Mouse (Mus musculus): Measurements from ENCODE around the gene Nalcn. TPM values are rescaled to one million over a fixed set of nuclear protein-coding genes. Genes with fewer than 3 reads are reported as not detected.
"Not testable (repeated sequence)": the region's sequence is repeated elsewhere in the genome, so short reads cannot be mapped to it uniquely, and the experiment has no call there.

Nalcn gene
- polyA plus RNA-seq (2012; rRNA removed), result under 0.01 TPM in 1 of 2 replicates, not detected in the other
- not detected in 2 replicates for polyA plus RNA-seq (2014; fragmentation: Nextera tagmentation; extraction: Ambion mirVana)

DNA sequence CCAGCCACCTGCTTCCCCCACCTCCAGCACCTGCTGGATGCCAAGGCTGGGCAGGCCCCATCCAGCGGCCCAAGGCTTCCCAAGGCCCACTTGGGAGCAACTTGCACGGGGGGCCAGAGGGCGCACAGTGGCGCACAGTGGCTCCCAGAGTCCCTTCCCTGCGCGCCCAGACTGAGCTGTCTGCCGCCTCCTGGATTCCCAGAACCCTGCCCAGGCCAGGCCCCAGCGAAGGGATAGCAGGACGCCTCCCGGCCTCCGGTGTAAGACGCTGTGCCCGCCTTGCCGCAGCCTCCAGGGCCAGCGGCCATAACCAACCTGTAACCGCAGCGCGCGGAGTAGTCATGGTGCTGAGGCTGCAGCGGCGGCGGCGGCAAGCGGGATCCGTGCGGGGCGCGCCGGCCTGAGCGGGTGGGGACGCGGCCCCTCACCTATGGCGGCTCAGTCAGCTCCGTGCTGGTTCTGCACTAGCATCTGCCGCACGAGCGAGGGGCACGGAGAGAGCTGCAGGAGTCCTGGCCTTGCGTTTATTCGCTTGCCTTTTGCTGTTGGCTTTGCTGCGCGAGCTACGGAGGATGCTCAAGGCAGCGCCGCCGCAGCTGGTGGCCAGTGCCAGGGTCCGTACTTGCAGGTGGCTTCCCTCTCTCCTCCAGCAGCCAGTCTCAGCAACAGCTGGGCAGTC, at the start of gene Nalcn:
Gene Nalcn, minus strand, starts transcription at position 644 of the 679 bp plus-strand sequence.
- H3K27me3 ChIP-seq (ENCODE audit: control insufficient read depth, insufficient read depth, low read length), result peaks cover 5% of the 10 kb centered on the region
- no peak within 1 kb of the TSS for H3K4me3 ChIP-seq (ENCODE audit: insufficient read depth in 1 of 2, low read depth in 2 of 2, low read length in 2 of 2)
- H3K4me2 ChIP-seq (ENCODE audit: low read depth), result no peak within 1 kb of the TSS
- no peak within 1 kb of the TSS for H3K9ac ChIP-seq (replicated peaks)
- H3K36me3 ChIP-seq (replicated peaks; ENCODE audit: control insufficient read depth, insufficient read depth, low read depth), result no peaks in the 10 kb centered on the region
- DNase-seq (ENCODE audit: low read depth in 3 of 3, low spot score in 3 of 3) (no peak), ATAC-seq (ENCODE audit: insufficient read depth) (no peak)
- H3K4me1 ChIP-seq (replicated peaks; ENCODE audit: control insufficient read depth in 2 of 2, insufficient read depth in 2 of 2, low read length in 1 of 2), result no peaks in the 10 kb centered on the region
- no peaks in the 10 kb centered on the region for H3K9me3 ChIP-seq (ENCODE audit: control insufficient read depth, low read length)
- TF ChIP-seq EP300 (IDR thresholded peaks at IDR 0.05; ENCODE audit: low read depth), result no peak
- no peak for TF ChIP-seq CTCF (IDR thresholded peaks at IDR 0.05; ENCODE audit: low read depth)
- no peak within 1 kb of the TSS for H3K27ac ChIP-seq
- 4% methylated on average over 45 of the region's 47 CpGs for WGBS (ENCODE audit: insufficient replicate concordance)

DNA sequence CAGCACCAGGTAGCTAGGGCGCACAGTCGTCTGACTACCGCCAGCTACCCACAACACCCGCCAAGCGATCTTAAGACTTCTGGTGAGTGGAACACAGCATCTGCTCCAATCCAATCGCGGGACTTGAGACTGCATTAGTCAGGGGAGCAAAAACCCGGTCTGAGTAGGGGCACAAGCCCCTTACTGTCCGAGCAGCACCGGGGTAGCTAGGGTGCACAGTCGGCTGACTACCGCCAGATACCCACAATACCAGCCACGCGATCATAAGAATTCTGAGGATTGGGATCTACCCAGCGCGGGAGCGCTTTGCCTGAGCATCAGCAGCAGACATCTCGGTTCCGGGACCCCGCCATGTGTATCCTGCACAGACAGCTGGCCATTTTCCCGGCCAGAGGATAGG, 44.1 kb upstream of the Nalcn start:
- WGBS (ENCODE audit: insufficient replicate concordance), result 57% methylated on average over 21 of the region's 21 CpGs
- H3K9ac ChIP-seq (replicated peaks); H3K4me2 ChIP-seq (ENCODE audit: low read depth); H3K9me3 ChIP-seq (ENCODE audit: control insufficient read depth, low read length); DNase-seq (ENCODE audit: low read depth in 3 of 3, low spot score in 3 of 3); H3K4me3 ChIP-seq (ENCODE audit: insufficient read depth in 1 of 2, low read depth in 2 of 2, low read length in 2 of 2); H3K4me1 ChIP-seq (replicated peaks; ENCODE audit: control insufficient read depth in 2 of 2, insufficient read depth in 2 of 2, low read length in 1 of 2); H3K27me3 ChIP-seq (ENCODE audit: control insufficient read depth, insufficient read depth, low read length); H3K36me3 ChIP-seq (replicated peaks; ENCODE audit: control insufficient read depth, insufficient read depth, low read depth); ATAC-seq (ENCODE audit: insufficient read depth); H3K27ac ChIP-seq: not testable (repeated sequence)

DNA sequence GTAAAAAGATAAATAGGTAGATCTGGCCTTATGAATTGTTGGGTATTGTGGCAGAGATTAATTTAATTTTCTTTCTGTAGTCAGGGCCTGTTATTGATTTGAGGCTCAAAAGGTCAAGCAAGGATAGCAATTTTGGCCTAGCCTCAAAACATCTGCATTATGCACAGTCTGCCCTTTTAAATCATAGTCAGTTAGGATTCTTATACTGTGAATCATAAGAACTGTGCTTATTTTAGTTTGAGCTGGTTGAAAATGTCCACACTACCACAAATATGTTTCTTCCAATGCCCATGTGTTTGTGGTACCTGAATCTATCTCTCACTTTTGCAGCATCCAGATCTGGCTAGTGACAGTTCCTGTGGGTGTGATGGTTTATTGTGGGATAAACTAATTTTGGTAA, 37.5 kb upstream of the Nalcn start:
- Histone ChIP-seq H3K4me2 (ENCODE audit: low read depth) (no peak overlapping the region), H3K4me3 (ENCODE audit: insufficient read depth in 1 of 2, low read depth in 2 of 2, low read length in 2 of 2) (no peak overlapping the region), H3K4me1 (replicated peaks; ENCODE audit: control insufficient read depth in 2 of 2, insufficient read depth in 2 of 2, low read length in 1 of 2) (no peaks in the 10 kb centered on the region), H3K27me3 (ENCODE audit: control insufficient read depth, insufficient read depth, low read length) (no peaks in the 10 kb centered on the region), H3K9ac (replicated peaks) (no peak overlapping the region), H3K27ac (no peak overlapping the region), H3K36me3 (replicated peaks; ENCODE audit: control insufficient read depth, insufficient read depth, low read depth) (no peaks in the 10 kb centered on the region), H3K9me3 (ENCODE audit: control insufficient read depth, low read length) (no peaks in the 10 kb centered on the region)
- no peak for ATAC-seq (ENCODE audit: insufficient read depth)
- no peak for TF ChIP-seq EP300 (IDR thresholded peaks at IDR 0.05; ENCODE audit: low read depth)
- TF ChIP-seq CTCF (IDR thresholded peaks at IDR 0.05; ENCODE audit: low read depth), result no peak
- DNase-seq (ENCODE audit: low read depth in 3 of 3, low spot score in 3 of 3), result no peak

DNA sequence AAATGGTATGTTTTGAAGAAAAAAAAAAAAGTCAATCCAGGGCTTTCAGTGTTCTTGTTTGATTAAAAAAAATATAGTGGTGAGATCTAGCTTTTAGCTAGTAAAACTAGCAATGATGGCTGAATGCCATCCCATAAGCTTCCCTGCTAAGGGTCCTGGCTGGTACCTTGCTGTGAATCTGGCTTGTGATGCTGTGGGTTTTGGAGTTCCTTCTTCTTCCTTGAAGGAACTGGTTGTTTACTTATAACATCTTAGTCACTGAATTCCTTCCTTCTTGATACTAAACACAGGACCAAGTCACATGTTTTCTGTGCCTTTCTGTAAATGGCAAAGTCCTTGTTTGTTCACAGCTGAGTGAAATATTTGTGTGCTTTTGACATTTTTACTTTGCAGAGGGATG, 36.3 kb upstream of the Nalcn start:
- Histone ChIP-seq H3K4me3 (ENCODE audit: insufficient read depth in 1 of 2, low read depth in 2 of 2, low read length in 2 of 2) (no peak overlapping the region), H3K4me2 (ENCODE audit: low read depth) (no peak overlapping the region), H3K36me3 (replicated peaks; ENCODE audit: control insufficient read depth, insufficient read depth, low read depth) (no peaks in the 10 kb centered on the region), H3K9me3 (ENCODE audit: control insufficient read depth, low read length) (no peaks in the 10 kb centered on the region), H3K27me3 (ENCODE audit: control insufficient read depth, insufficient read depth, low read length) (no peaks in the 10 kb centered on the region), H3K9ac (replicated peaks) (no peak overlapping the region), H3K27ac (no peak overlapping the region), H3K4me1 (replicated peaks; ENCODE audit: control insufficient read depth in 2 of 2, insufficient read depth in 2 of 2, low read length in 1 of 2) (no peaks in the 10 kb centered on the region)
- no peak for DNase-seq (ENCODE audit: low read depth in 3 of 3, low spot score in 3 of 3)
- ATAC-seq (ENCODE audit: insufficient read depth), result no peak
- TF ChIP-seq EP300 (IDR thresholded peaks at IDR 0.05; ENCODE audit: low read depth) (no peak), CTCF (IDR thresholded peaks at IDR 0.05; ENCODE audit: low read depth) (no peak)

DNA sequence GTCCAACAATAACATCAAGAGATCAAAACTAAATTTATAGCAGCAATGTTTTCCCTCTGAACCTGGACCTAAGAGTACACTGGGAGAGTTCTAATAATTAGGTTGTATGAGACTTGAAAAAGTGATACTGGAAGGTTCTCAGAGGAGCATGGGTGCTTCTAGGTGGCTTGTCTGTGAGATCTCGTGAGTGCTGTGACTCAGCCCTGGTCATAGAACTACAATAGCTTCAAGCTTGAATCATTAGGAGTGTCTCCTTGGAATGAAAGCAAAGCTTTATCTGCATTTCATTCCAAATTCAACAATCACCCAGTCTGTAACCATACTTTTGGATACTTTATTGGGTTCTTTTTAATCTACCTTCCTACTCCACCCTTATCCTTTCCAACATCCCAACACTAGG, 35.4 kb upstream of the Nalcn start:
- Histone ChIP-seq H3K4me1 (replicated peaks; ENCODE audit: control insufficient read depth in 2 of 2, insufficient read depth in 2 of 2, low read length in 1 of 2) (no peaks in the 10 kb centered on the region), H3K27me3 (ENCODE audit: control insufficient read depth, insufficient read depth, low read length) (no peaks in the 10 kb centered on the region), H3K4me2 (ENCODE audit: low read depth) (no peak overlapping the region), H3K36me3 (replicated peaks; ENCODE audit: control insufficient read depth, insufficient read depth, low read depth) (no peaks in the 10 kb centered on the region), H3K27ac (no peak overlapping the region), H3K9ac (replicated peaks) (no peak overlapping the region), H3K9me3 (ENCODE audit: control insufficient read depth, low read length) (no peaks in the 10 kb centered on the region), H3K4me3 (ENCODE audit: insufficient read depth in 1 of 2, low read depth in 2 of 2, low read length in 2 of 2) (no peak overlapping the region)
- ATAC-seq (ENCODE audit: insufficient read depth) (no peak), DNase-seq (ENCODE audit: low read depth in 3 of 3, low spot score in 3 of 3) (no peak)
- 48% methylated on average over 1 of the region's 1 CpGs for WGBS (ENCODE audit: insufficient replicate concordance)
- TF ChIP-seq EP300 (IDR thresholded peaks at IDR 0.05; ENCODE audit: low read depth) (no peak), CTCF (IDR thresholded peaks at IDR 0.05; ENCODE audit: low read depth) (no peak)

Data from liver, embryonic 14.5 days (tissue).